Mouse (Mus musculus): ENCODE measurements around the gene Sost.
A peak's percentile ranks its signal among the peaks of the same experiment; 100 is the strongest.

Gene Sost

GRCm38 (mm10) chr11:101983431-101983921, 16.7 kb upstream of the Sost start:
- DNase-seq (ENCODE audit: low read depth, low spot score) = no peak

DNA sequence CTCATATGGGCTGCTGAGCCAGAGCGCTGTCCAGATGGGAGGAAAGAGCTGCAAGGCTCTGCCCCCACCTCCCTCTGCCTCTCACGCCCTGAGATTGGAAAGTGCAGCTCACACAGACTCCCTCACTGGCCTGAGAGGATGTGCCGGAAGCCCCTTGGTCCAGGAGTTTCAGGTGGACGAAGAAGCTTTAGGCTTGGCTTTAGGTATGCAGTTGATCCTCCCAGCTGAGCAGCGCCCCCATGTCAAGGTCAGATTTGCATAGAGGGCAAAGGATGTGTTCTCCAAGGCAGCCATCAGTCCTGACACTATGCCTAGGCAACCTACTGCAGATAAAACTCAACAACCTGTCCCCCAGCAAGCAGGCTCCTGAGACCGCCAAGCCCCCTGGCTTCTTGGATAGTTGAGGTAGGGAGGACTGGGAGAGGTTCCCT, 16.2 kb upstream of the Sost start:
- peak; percentile 60 for DNase-seq (ENCODE audit: low read depth, low spot score)

DNA sequence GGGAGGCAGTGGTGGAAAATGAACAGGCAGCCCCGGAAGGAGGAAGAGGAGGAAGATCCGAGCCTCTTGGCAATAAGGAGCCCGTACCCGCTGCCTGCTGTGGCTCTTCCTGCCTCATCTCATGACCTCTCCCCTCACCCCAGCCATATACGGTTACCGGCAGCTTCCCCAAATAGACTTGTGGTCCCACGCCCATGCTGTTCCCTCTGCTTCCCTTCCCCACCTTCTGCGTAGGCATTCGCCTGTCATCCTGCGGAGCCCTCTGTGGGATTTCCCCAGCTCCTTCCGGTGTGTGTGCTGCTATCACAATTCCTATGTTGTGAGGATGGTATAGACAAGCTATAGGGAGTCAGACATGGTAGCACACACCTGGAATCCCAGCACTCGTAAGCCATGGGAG, 15.0 kb upstream of the Sost start:
- peak; percentile 80 for DNase-seq (ENCODE audit: low read depth, low spot score)

- no peak for DNase-seq (ENCODE audit: low read depth, low spot score)
Measured at GRCm38 (mm10) chr11:101980603-101981157, 13.9 kb upstream of the Sost start.

DNA sequence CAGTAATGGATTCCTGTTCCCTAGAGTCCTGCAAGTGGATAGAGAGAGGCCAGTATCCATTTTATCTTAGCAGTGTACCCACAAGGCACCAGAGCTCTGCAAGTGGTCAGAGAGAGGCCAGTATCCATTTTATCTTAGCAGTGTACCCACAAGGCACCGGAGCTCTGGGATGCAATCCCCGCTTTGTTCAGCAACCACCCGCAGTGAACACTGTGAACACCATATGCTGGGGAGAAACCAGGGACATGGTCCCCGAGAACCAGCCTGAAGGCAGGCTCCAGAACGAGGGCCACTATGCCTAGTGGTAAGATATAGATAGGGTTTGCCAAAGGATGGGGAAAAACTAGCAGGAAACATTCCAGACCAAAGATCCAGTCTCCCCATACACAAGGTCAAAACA, 12.3 kb upstream of the Sost start:
- DNase-seq (ENCODE audit: low read depth, low spot score) = peak; percentile 64

DNA sequence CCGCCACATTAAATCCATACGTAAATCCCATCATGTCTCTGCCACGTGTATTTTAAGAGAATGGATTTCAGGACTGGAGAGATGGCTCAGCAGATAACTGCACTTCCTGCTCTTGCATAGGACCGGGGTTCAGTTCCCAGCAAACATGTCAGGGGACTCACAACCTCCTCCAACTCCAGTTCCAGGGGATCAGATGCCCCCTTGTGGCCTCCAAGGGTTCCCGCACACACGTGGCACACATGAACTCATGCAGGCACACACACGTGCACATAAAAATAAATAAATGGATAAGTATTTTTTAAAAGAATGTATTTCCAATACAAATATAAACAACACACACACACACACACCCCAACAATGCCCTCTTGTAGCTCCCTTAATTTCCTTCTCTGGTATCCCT, 10.1 kb upstream of the Sost start:
- no peak for DNase-seq (ENCODE audit: low read depth, low spot score)

- peak; percentile 44 for DNase-seq (ENCODE audit: low read depth, low spot score)
Measured at GRCm38 (mm10) chr11:101974923-101975322, 8.1 kb upstream of the Sost start.

DNA sequence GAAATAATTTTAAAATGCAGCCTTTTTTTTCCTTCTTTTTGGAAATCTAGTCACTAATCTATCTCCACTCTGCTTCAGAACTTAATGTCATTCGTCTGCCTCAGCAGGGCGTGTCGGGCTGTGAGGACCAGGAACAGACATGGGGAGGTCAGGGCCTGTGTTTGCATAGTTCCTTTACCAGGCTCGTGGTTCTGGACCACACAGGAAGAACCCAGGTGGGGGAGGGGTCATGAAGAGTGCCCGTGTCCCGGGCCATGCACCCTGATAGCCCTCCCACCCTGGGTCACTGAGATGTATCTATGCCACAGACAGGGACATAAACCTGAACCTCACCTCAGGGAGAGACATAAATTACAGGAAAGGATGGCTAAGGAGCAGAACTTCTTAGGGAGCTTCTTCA, 7.4 kb upstream of the Sost start:
- no peak for DNase-seq (ENCODE audit: low read depth, low spot score)

DNA sequence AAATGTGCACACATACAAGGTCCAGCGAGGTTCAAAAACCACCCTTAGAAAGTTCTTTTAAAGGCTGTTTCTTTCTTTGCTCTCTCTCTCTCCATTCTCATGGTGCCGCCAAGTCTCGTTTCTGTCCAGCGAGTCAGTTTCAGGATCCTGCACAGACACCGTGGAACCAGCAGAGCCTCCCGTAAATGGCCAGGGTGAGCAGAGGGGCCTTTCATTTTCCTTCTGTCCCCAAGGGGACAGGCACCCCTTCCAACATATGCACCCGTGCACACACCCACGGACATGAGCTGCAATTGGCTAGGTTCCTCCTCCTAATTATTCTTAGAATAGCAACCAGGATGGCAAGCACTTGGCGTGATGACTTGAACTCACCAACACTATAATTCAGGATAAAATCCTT, 6.7 kb upstream of the Sost start:
- peak; percentile 39 for DNase-seq (ENCODE audit: low read depth, low spot score)

DNA sequence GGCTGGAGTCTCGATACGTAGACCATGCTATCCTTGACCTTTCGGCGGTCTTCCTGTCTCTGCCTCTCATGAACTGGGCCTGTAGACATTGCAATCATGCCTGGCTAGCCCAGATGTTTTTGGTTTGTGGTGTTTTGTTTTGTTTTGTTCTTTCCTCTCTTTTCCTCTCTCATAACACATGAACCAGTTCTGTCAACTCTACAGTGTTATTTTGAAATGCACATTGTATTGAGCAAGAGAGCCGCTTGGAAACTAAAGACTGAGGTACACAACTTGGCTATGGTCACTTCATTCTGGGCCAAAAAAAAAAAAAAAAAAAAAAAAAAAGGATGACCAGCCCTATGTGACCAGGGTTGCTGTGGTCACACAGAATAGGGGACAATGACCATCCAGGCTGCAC, 5.8 kb upstream of the Sost start:
- DNase-seq (ENCODE audit: low read depth, low spot score) = no peak

- no peak for DNase-seq (ENCODE audit: low read depth, low spot score)
Measured at GRCm38 (mm10) chr11:101972097-101972496, 5.3 kb upstream of the Sost start.

DNA sequence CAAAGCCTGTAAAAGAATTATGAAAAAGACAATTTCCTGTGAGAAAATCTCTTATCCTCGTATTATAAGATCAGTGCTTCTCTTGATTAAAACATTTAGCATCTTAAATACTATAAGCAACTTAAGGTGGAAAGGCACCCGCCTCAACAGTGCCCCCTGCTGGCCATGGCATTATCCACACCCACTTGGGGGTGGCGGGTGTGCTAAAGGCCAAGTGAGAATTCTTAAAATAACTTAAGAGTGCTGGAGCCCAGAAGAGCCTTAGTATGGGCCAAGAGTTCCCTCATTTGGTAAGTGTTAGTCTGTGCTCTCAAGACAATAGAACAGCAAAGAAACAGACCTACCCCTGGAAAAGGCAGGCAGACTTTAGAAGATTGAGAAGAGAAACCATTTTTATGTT, 4.6 kb upstream of the Sost start:
- peak; percentile 36 for DNase-seq (ENCODE audit: low read depth, low spot score)

- DNase-seq (ENCODE audit: low read depth, low spot score) = no peak
Measured at GRCm38 (mm10) chr11:101969835-101970234, 3.0 kb upstream of the Sost start.

DNA sequence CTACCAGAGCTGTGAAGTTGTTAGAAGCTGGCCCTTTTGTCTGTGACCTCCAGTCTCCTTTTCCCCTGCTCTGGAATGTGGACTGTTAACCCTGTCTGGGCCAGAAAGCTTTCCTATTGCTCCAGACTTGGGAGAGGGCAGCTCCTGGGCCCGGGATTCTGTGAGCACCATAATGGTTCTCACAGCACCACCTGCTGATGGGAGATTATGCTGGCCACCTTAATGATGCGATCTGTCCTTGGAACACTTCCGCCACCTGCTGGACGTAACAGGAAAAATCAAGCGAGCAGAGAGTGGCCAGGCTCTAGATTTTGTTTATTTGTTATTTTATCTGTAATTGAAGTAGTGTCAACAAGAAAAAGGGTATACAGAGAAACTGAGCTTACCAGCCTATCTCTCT, 2.0 kb upstream of the Sost start:
- peak; percentile 94 for DNase-seq (ENCODE audit: low read depth, low spot score)

DNA sequence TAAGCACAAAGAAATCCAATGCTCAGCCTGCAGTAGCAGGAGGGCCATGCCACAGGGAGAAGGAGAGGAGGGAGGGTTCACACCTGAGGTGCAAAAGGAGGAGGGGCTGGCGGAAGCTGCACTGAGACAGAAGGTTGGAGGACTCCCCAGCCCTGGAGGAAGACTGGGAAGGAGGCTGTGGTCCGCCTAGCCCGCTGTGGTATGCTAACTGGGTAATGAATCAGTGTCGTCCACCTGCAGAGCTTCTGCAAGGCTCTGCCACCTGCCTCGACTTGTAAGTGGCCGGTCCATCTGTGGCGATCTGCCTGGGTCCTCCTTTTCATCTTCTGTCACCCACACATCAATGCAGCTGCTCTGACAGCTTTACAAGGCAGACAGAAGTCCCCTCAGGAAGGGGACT, 1.5 kb upstream of the Sost start:
- DNase-seq (ENCODE audit: low read depth, low spot score) = no peak

GRCm38 (mm10) chr11:101965553-101965952, 1.3 kb downstream of the Sost start:
- no peak for DNase-seq (ENCODE audit: low read depth, low spot score)

- no peak for DNase-seq (ENCODE audit: low read depth, low spot score)
Measured at GRCm38 (mm10) chr11:101964647-101965046, 2.2 kb downstream of the Sost start.

DNA sequence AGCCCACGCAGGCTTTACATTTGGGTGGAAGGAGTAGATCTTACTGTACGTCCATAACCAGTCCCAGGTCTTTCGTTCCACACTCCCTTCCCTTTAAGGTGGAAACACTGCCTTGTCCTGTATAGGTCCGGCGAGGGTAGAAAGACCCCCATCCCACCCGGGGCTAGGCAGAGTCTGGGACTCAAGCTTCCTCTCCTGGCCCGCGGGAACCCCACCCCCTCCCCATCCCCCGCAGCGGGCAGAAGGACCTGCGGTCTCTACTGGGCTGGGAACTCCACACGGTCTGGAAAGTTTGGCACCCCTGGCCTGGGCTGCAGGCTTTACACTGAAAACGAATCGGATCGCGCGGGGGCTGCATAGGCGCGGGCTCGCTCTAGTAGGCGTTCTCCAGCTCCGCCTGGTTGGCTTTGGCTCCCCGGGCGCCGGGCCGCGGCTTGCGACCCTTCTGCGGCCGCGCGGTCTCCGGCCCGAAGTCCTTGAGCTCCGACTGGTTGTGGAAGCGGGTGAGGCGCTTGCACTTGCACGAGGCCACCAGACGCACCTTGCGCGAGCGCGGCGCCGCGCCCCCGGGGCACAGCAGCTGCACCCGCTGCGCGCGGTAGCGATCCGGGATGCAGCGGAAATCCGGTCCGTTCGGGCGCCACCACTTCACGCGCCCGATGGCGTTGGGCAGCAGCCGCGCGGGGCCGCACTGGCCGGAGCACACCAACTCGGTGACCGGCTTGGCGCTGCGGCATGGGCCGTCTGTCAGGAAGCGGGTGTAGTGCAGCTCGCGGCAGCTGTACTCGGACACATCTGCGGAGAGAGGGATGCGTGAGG, 3.1 kb downstream of the Sost start:
- peak; percentile 53 for DNase-seq (ENCODE audit: low read depth, low spot score)

DNA sequence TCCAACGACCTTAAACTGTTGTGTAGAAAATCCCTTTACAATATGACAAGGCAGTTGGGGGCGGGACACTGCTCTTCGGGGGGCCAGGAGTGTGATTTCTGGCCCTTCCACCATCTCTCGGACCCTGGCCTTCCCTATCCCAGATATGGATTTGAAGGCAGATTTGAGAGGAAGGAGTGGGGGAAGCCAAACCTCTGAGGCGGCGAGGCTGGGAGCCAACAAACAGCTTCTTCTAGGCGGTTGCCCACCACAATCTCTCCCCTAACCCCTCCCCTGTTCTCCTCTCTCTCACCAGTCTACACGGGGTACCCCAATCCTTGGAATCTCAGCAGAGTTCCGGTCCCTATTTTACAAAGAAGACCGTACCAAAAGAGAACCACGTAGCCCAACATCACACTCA, 3.8 kb downstream of the Sost start:
- no peak for DNase-seq (ENCODE audit: low read depth, low spot score)

DNA sequence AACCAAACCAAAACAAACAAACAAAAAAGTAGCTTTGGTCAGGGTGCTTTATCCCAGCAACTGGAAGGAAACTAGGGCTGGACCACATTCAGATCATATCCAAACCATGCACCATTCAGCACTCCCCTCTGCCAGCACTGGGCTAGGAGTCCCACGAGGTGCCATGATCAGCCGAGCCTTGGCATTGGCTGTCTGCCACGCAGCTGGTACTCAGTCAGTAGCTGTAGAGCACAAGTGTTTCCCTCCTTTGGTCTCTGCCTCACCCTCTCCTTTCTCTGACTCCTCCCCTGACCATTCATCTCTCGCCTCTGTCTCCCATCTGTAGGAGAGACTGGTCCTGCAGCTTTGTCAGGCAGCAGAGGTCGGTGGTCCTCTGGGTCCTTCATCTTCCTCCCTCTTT, 9.3 kb downstream of the Sost start:
- DNase-seq (ENCODE audit: low read depth, low spot score) = no peak

DNA sequence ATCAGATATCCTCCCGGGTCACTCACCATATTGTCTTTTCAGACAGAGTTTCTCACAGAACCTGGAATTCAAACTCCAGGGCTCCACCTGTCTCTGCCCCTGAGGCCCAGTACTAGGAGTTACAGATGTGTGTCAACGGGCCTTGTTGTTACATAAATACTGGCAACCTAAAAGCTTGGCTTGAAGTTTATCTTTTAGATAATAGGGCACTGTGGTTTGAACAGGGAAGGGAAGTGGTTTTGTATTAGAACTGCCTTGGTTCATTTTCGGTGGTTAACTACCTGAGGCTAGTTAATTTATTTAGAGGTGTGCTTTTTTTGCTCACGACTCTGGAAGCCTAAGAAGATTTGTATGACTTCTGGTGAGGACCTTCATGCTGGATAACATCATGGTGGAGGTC, 13.4 kb downstream of the Sost start:
- no peak for DNase-seq (ENCODE audit: low read depth, low spot score)

- peak; percentile 29 for DNase-seq (ENCODE audit: low read depth, low spot score)
Measured at GRCm38 (mm10) chr11:101952541-101953341, 14.1 kb downstream of the Sost start.
